Mouse (Mus musculus) large intestine, adult 2 months (tissue): ENCODE data around the gene Gimd1. TPM values are rescaled to one million over a fixed set of nuclear protein-coding genes. Genes with fewer than 3 reads are reported as not detected.

ENCODE experiments used
- DNase-seq: peaks from one replicate; pipeline ENCODE4 v3.0.0-alpha.2; 2012; ENCODE audit warnings: low read depth, low spot score
- WGBS: fragments of 180-500 bp; shearing (Covaris S2); methylation state at CpG from one replicate; pipeline ENCODE4 v1.1.7; 2018; 5-methylcytosine and 5-hydroxymethylcytosine counted together
- polyA plus RNA-seq: library from polyadenylated mRNA; depleted of rRNA; stranded (reverse); fragments of >200 nt; gene quantifications from 2 replicates; pipeline ENCODE4 v1.2.3, GENCODE M21; 2012; rRNA removed

The Gimd1 gene
- 11.7 and 64.5 TPM in 2 replicates for polyA plus RNA-seq

- DNase-seq = no peak
- 67% methylated on average over 11 of the region's 11 CpGs for WGBS
These were observed at the start of gene Gimd1 for GRCm38 (mm10) chr3:132629601-132630239. Gene Gimd1, plus strand, starts transcription at chr3:132629820.

- 64% methylated on average over 3 of the region's 3 CpGs for WGBS
- no peak for DNase-seq
These were observed 48.4 kb upstream of the Gimd1 start for GRCm38 (mm10) chr3:132581198-132581597.

GRCm38 (mm10) chr3:132582339-132582738 lies 47.3 kb upstream of the Gimd1 start:
- 34% methylated on average over 4 of the region's 4 CpGs for WGBS
- no peak for DNase-seq

GRCm38 (mm10) chr3:132585122-132585972 lies 44.3 kb upstream of the Gimd1 start:
- no peak for DNase-seq
- WGBS = 57% methylated on average over 8 of the region's 8 CpGs

- no peak for DNase-seq
- 79% methylated on average over 1 of the region's 1 CpGs for WGBS
These were observed 41.5 kb upstream of the Gimd1 start for GRCm38 (mm10) chr3:132588146-132588545.

GRCm38 (mm10) chr3:132590010-132590409 lies 39.6 kb upstream of the Gimd1 start:
- no peak for DNase-seq

GRCm38 (mm10) chr3:132590604-132591003 lies 39.0 kb upstream of the Gimd1 start:
- DNase-seq = no peak
- WGBS = 61% methylated on average over 1 of the region's 1 CpGs

More at GRCm38 (mm10) chr3:132590010-132590409, 39.6 kb upstream of the Gimd1 start:
- 75% methylated on average over 3 of the region's 3 CpGs for whole genome bisulfite sequencing

GRCm38 (mm10) chr3:132628741-132629140 lies 879 bp upstream of the Gimd1 start:
- WGBS = 34% methylated on average over 8 of the region's 8 CpGs

GRCm38 (mm10) chr3:132633261-132633660 lies 3.6 kb downstream of the Gimd1 start:
- WGBS = 52% methylated on average over 2 of the region's 2 CpGs
- DNase-seq = no peak

More at GRCm38 (mm10) chr3:132628741-132629140, 879 bp upstream of the Gimd1 start:
- no peak for DNase-seq

GRCm38 (mm10) chr3:132637080-132637479 lies 7.5 kb downstream of the Gimd1 start:
- 84% methylated on average over 3 of the region's 3 CpGs for WGBS
- DNase-seq = no peak

- DNase-seq = no peak
- 56% methylated on average over 4 of the region's 4 CpGs for WGBS
These were observed 14.5 kb downstream of the Gimd1 start for GRCm38 (mm10) chr3:132644071-132644470.

- DNase-seq = no peak
- WGBS = 9% methylated on average over 1 of the region's 1 CpGs
These were observed 17.2 kb downstream of the Gimd1 start for GRCm38 (mm10) chr3:132646814-132647213.

GRCm38 (mm10) chr3:132649368-132649767 lies 19.7 kb downstream of the Gimd1 start:
- 85% methylated on average over 7 of the region's 7 CpGs for WGBS
- DNase-seq = no peak

GRCm38 (mm10) chr3:132650191-132650590 lies 20.6 kb downstream of the Gimd1 start:
- DNase-seq = no peak
- 76% methylated on average over 5 of the region's 5 CpGs for WGBS

- DNase-seq = no peak
- 57% methylated on average over 3 of the region's 3 CpGs for WGBS
These were observed 22.2 kb downstream of the Gimd1 start for GRCm38 (mm10) chr3:132651776-132652175.

GRCm38 (mm10) chr3:132653959-132654358 lies 24.3 kb downstream of the Gimd1 start:
- 90% methylated on average over 7 of the region's 7 CpGs for WGBS
- no peak for DNase-seq

GRCm38 (mm10) chr3:132655955-132656354 lies 26.3 kb downstream of the Gimd1 start:
- no peak for DNase-seq
- 80% methylated on average over 2 of the region's 2 CpGs for WGBS

GRCm38 (mm10) chr3:132677494-132677893 lies 47.9 kb downstream of the Gimd1 start:
- no peak for DNase-seq
- 58% methylated on average over 2 of the region's 2 CpGs for WGBS

GRCm38 (mm10) chr3:132683447-132684230 lies 54.0 kb downstream of the Gimd1 start, which contains the start of gene Tbck:
Gene Tbck, plus strand, starts transcription at chr3:132684144.
- under 1% methylated on average over 42 of the region's 42 CpGs for WGBS
- DNase-seq = peak; percentile 45
